Mouse (Mus musculus) cerebellum, adult 2 months (tissue): ENCODE data around the gene Dmrta2.

Experiments used
- CTCF ChIP-seq: fragments of 200-500 bp; IDR thresholded peaks from 2 replicates; pipeline ENCODE4 v1.5.1; 2011; ENCODE audit warnings: low read depth, mild to moderate bottlenecking, control low read depth, low read length, moderate library complexity, borderline replicate concordance; ENCODE audit not compliant: insufficient read depth
- POLR2A ChIP-seq: fragments of 200-500 bp; IDR thresholded peaks from 2 replicates; pipeline ENCODE4 v1.6.1; 2011; ENCODE audit warnings: low read length, control low read depth, borderline replicate concordance; ENCODE audit not compliant: insufficient read depth

DNA sequence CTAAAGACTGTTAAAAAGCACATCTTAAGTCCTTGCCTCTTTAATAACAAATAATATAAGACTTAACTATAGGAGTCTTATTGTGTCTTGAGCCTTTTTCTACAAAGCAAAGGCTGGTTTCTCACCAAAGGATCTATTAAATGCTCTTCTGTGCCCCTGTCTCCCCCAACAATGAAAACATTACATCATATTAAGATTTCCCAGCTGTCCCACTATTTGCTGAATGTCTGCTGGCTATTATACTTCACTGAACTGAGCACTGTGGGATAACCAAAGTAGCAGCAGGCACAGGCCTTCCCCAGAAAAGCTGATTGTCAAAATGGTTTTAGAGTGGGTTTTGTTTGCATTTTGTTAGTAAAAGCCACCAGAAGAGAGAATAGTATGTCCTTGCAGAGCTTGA, 38.6 kb upstream of the Dmrta2 start:
- no peak for TF ChIP-seq CTCF
- TF ChIP-seq POLR2A: no peak
